Mouse (Mus musculus): ENCODE data around the gene Zbtb38. TPM values are rescaled to one million over a fixed set of nuclear protein-coding genes. Genes with fewer than 3 reads are reported as not detected.
A peak's percentile ranks its signal among the peaks of the same experiment; 100 is the strongest.

Zbtb38 gene
- polyA plus RNA-seq, 1 experiment = 23.8 TPM

GRCm38 (mm10) chr9:96717698-96718401 lies 34.8 kb downstream of the Zbtb38 start:
- Histone ChIP-seq H3K9me3 (replicated peaks; ENCODE audit: control insufficient read depth, insufficient read depth, low read length, poor library complexity, severe bottlenecking) (no peaks in the 10 kb centered on the region), H3K36me3 (ENCODE audit: control insufficient read depth, insufficient read depth, low read length, poor library complexity, severe bottlenecking) (no peaks in the 10 kb centered on the region), H3K4me1 (ENCODE audit: control insufficient read depth, insufficient read depth, low read length) (peaks cover 5% of the 10 kb centered on the region), H3K9ac (ENCODE audit: low read depth, poor library complexity, severe bottlenecking) (no peak overlapping the region), H3K27me3 (ENCODE audit: control insufficient read depth, insufficient read depth, low read length, poor library complexity, severe bottlenecking) (no peaks in the 10 kb centered on the region), H3K27ac (ENCODE audit: insufficient read depth, low read length) (no peak overlapping the region), H3K4me3 (ENCODE audit: low read depth, low read length) (no peak overlapping the region)
- TF ChIP-seq CTCF (IDR thresholded peaks at IDR 0.05; ENCODE audit: low read depth, low read length) (no peak), EP300 (IDR thresholded peaks at IDR 0.05; ENCODE audit: insufficient read depth, low read depth, low read length) (no peak), POLR2A (IDR thresholded peaks at IDR 0.05; ENCODE audit: insufficient read depth, low read length) (no peak)

DNA sequence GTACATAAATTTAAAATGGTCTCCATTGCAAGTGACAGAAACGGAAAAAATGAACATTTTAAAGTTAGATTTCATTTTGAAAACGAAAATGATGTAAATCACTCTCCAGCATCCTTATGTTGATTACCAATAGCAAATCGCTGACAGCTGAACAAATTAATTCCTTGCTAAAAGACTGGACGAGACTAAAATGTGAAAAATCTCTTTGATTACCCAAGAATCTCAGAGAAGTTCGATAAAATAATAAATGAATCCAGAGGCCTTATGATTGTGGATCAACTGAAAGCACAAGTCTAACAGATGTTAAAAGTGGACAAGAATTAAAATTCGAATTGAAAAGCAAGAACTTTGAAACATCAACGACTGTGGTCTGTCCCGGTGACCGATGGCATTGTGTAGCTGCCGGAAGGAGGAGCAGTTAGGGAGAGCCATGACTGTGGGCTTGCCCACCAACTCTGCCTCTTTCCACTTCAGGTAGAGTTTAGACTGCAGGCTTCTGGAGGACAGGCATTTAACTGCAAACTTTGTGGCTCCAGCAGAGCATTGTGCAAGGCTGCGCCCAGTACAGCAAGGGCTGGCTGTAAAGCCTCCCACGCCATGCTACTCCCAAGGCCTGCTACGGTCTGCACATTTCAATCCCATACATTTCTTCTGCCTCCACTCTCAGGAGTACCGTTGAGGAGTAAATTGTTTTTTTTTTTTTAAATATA lies 35.7 kb downstream of the Zbtb38 start:
- H3K9me3 ChIP-seq (replicated peaks; ENCODE audit: control insufficient read depth, insufficient read depth, low read length, poor library complexity, severe bottlenecking) = no peaks in the 10 kb centered on the region
- TF ChIP-seq CTCF (IDR thresholded peaks at IDR 0.05; ENCODE audit: low read depth, low read length) = no peak
- TF ChIP-seq POLR2A (IDR thresholded peaks at IDR 0.05; ENCODE audit: insufficient read depth, low read length) = no peak
- TF ChIP-seq EP300 (IDR thresholded peaks at IDR 0.05; ENCODE audit: insufficient read depth, low read depth, low read length) = no peak
- no peaks in the 10 kb centered on the region for H3K27me3 ChIP-seq (ENCODE audit: control insufficient read depth, insufficient read depth, low read length, poor library complexity, severe bottlenecking)
- H3K36me3 ChIP-seq (ENCODE audit: control insufficient read depth, insufficient read depth, low read length, poor library complexity, severe bottlenecking) = no peaks in the 10 kb centered on the region
- peaks cover 5% of the 10 kb centered on the region for H3K4me1 ChIP-seq (ENCODE audit: control insufficient read depth, insufficient read depth, low read length)
- H3K4me3 ChIP-seq (ENCODE audit: low read depth, low read length) = no peak overlapping the region
- no peak overlapping the region for H3K9ac ChIP-seq (ENCODE audit: low read depth, poor library complexity, severe bottlenecking)
- H3K27ac ChIP-seq (ENCODE audit: insufficient read depth, low read length) = no peak overlapping the region; the same call in 1 of the 2 replicates

GRCm38 (mm10) chr9:96716136-96716535 lies 36.5 kb downstream of the Zbtb38 start:
- Histone ChIP-seq H3K4me3 (ENCODE audit: low read depth, low read length) (no peak overlapping the region), H3K9me3 (replicated peaks; ENCODE audit: control insufficient read depth, insufficient read depth, low read length, poor library complexity, severe bottlenecking) (no peaks in the 10 kb centered on the region), H3K4me1 (ENCODE audit: control insufficient read depth, insufficient read depth, low read length) (peaks cover 5% of the 10 kb centered on the region), H3K36me3 (ENCODE audit: control insufficient read depth, insufficient read depth, low read length, poor library complexity, severe bottlenecking) (no peaks in the 10 kb centered on the region), H3K27ac (ENCODE audit: insufficient read depth, low read length) (peak overlapping the region; percentile 93; the same call in 1 of the 2 replicates), H3K27me3 (ENCODE audit: control insufficient read depth, insufficient read depth, low read length, poor library complexity, severe bottlenecking) (no peaks in the 10 kb centered on the region), H3K9ac (ENCODE audit: low read depth, poor library complexity, severe bottlenecking) (no peak overlapping the region)
- TF ChIP-seq CTCF (IDR thresholded peaks at IDR 0.05; ENCODE audit: low read depth, low read length) = no peak
- TF ChIP-seq EP300 (IDR thresholded peaks at IDR 0.05; ENCODE audit: insufficient read depth, low read depth, low read length) = no peak
- no peak for TF ChIP-seq POLR2A (IDR thresholded peaks at IDR 0.05; ENCODE audit: insufficient read depth, low read length)

GRCm38 (mm10) chr9:96715171-96715570 lies 37.5 kb downstream of the Zbtb38 start:
- TF ChIP-seq POLR2A (IDR thresholded peaks at IDR 0.05; ENCODE audit: insufficient read depth, low read length) = no peak
- TF ChIP-seq EP300 (IDR thresholded peaks at IDR 0.05; ENCODE audit: insufficient read depth, low read depth, low read length) = no peak
- TF ChIP-seq CTCF (IDR thresholded peaks at IDR 0.05; ENCODE audit: low read depth, low read length) = no peak
- H3K27me3 ChIP-seq (ENCODE audit: control insufficient read depth, insufficient read depth, low read length, poor library complexity, severe bottlenecking) = no peaks in the 10 kb centered on the region
- H3K9me3 ChIP-seq (replicated peaks; ENCODE audit: control insufficient read depth, insufficient read depth, low read length, poor library complexity, severe bottlenecking) = no peaks in the 10 kb centered on the region
- peak overlapping the region; percentile 93 for H3K27ac ChIP-seq (ENCODE audit: insufficient read depth, low read length)
- H3K4me3 ChIP-seq (ENCODE audit: low read depth, low read length) = no peak overlapping the region
- peaks cover 5% of the 10 kb centered on the region for H3K4me1 ChIP-seq (ENCODE audit: control insufficient read depth, insufficient read depth, low read length)
- peak overlapping the region; percentile 21 for H3K9ac ChIP-seq (ENCODE audit: low read depth, poor library complexity, severe bottlenecking)
- H3K36me3 ChIP-seq (ENCODE audit: control insufficient read depth, insufficient read depth, low read length, poor library complexity, severe bottlenecking) = no peaks in the 10 kb centered on the region

GRCm38 (mm10) chr9:96713472-96714390 lies 38.9 kb downstream of the Zbtb38 start:
- Histone ChIP-seq H3K4me1 (ENCODE audit: control insufficient read depth, insufficient read depth, low read length) (peaks cover 5% of the 10 kb centered on the region), H3K4me3 (ENCODE audit: low read depth, low read length) (peak overlapping the region; percentile 23; the same call in 1 of the 2 replicates), H3K27ac (ENCODE audit: insufficient read depth, low read length) (peak overlapping the region; percentile 93), H3K9me3 (replicated peaks; ENCODE audit: control insufficient read depth, insufficient read depth, low read length, poor library complexity, severe bottlenecking) (no peaks in the 10 kb centered on the region), H3K36me3 (ENCODE audit: control insufficient read depth, insufficient read depth, low read length, poor library complexity, severe bottlenecking) (no peaks in the 10 kb centered on the region), H3K27me3 (ENCODE audit: control insufficient read depth, insufficient read depth, low read length, poor library complexity, severe bottlenecking) (no peaks in the 10 kb centered on the region), H3K9ac (ENCODE audit: low read depth, poor library complexity, severe bottlenecking) (no peak overlapping the region)
- TF ChIP-seq EP300 (IDR thresholded peaks at IDR 0.05; ENCODE audit: insufficient read depth, low read depth, low read length) = no peak
- no peak for TF ChIP-seq POLR2A (IDR thresholded peaks at IDR 0.05; ENCODE audit: insufficient read depth, low read length)
- TF ChIP-seq CTCF (IDR thresholded peaks at IDR 0.05; ENCODE audit: low read depth, low read length) = no peak

Data from ES-Bruce4 (cell line).